Mouse (Mus musculus) left cerebral cortex, postnatal 10 days (tissue): ENCODE measurements around the gene Matk. TPM values are rescaled to one million over a fixed set of nuclear protein-coding genes. Genes with fewer than 3 reads are reported as not detected.

Source experiments
- microRNA-seq: library from miRNA; unstranded; fragments of <30 nt; microRNA quantifications from one replicate; pipeline ENCODE4 v1.2.0, GENCODE M21; 2022
- total RNA-seq, 2 experiments: library from RNA; stranded (reverse); gene quantifications; 2 replicates each; pipeline ENCODE4 v1.2.3; 2021

The Matk gene
- total RNA-seq, 2 experiments from 2014 or later: 223 to 225 TPM

Small RNA genes lying within 50 kb of the gene (microRNA-seq; reads per million reads assigned to microRNA genes)
- 43.1 reads per million, percentile 49 among the genes with 10 or more reads in this experiment for gene Mir3057

Other genes starting within 250 kb of the Matk start
- gene Gng7, start 238.0 kb upstream of the Matk start, total RNA-seq: 100 to 1,000 TPM; 127 to 166 TPM
- gene Diras1, start 227.3 kb upstream of the Matk start, total RNA-seq: 100 to 1,000 TPM; 105 to 120 TPM
- gene Slc39a3, start 215.5 kb upstream of the Matk start, total RNA-seq: 10 to 100 TPM; 65.2 to 67.8 TPM
- 100 to 1,000 TPM; 187 to 196 TPM for gene Sgta, start 192.8 kb upstream of the Matk start, total RNA-seq
- gene Thop1, start 182.9 kb upstream of the Matk start, total RNA-seq: 10 to 100 TPM; 53.8 to 54.9 TPM
- gene Creb3l3, start 154.1 kb upstream of the Matk start, total RNA-seq: under 1 TPM; 0.28 to 0.30 TPM
- gene Map2k2, start 147.0 kb upstream of the Matk start, total RNA-seq: 100 to 1,000 TPM; 127 to 130 TPM
- gene Zbtb7a, start 117.7 kb upstream of the Matk start, total RNA-seq: 10 to 100 TPM; 38.7 to 42.6 TPM
- 10 to 100 TPM; 24.3 to 25.8 TPM for gene Pias4, start 85.0 kb upstream of the Matk start, total RNA-seq
- 1,000 to 10,000 TPM; 1,077 to 1,083 TPM for gene Eef2, start 76.3 kb upstream of the Matk start, total RNA-seq
- gene Dapk3, start 69.9 kb upstream of the Matk start, total RNA-seq: 10 to 100 TPM; 64.1 to 72.7 TPM
- not detected for gene 4930442H23Rik, start 69.1 kb upstream of the Matk start, total RNA-seq
- not detected for gene Nmrk2, start 50.9 kb upstream of the Matk start, total RNA-seq
- 100 to 1,000 TPM; 209 to 222 TPM for gene Atcay, start 22.1 kb upstream of the Matk start, total RNA-seq
- 10 to 100 TPM; 62.2 to 63.5 TPM for gene Zfr2, start 19.8 kb upstream of the Matk start, total RNA-seq
- gene Mrpl54, start 14.0 kb downstream of the Matk start, total RNA-seq: 10 to 100 TPM; 47.8 to 52.7 TPM
- gene Apba3, start 14.0 kb downstream of the Matk start, total RNA-seq: 10 to 100 TPM; 23.7 to 32.6 TPM
- gene Tjp3, start 38.6 kb downstream of the Matk start, total RNA-seq: under 1 TPM; 0.39 to 0.49 TPM
- gene Pip5k1c, start 40.0 kb downstream of the Matk start, total RNA-seq: 100 to 1,000 TPM; 336 to 340 TPM
- 10 to 100 TPM; 26.4 to 26.7 TPM for gene Cactin, start 68.2 kb downstream of the Matk start, total RNA-seq
- gene Tbxa2r, start 75.8 kb downstream of the Matk start, total RNA-seq: 1 to 10 TPM; 1.1 to 2.1 TPM
- gene Gipc3, start 90.3 kb downstream of the Matk start, total RNA-seq: under 1 TPM; 0.39 to 0.49 TPM
- gene Hmg20b, start 97.5 kb downstream of the Matk start, total RNA-seq: 10 to 100 TPM; 18.3 to 20.3 TPM
- gene Mfsd12, start 104.6 kb downstream of the Matk start, total RNA-seq: 10 to 100 TPM; 32.8 to 35.9 TPM
- gene 4930404N11Rik, start 112.9 kb downstream of the Matk start, total RNA-seq: 1 to 10 TPM; 1.2 to 1.7 TPM
- 10 to 100 TPM; 85.7 to 94.7 TPM for gene Fzr1, start 125.6 kb downstream of the Matk start, total RNA-seq
- gene Dohh, start 131.5 kb downstream of the Matk start, total RNA-seq: 10 to 100 TPM; 79.3 to 83.5 TPM
- 1 to 10 TPM; 3.4 to 5.0 TPM for gene Gm48551, start 131.5 kb downstream of the Matk start, total RNA-seq
- 1 to 10 TPM; 2.5 to 3.5 TPM for gene Gm48552, start 136.1 kb downstream of the Matk start, total RNA-seq
- gene Smim24, start 140.1 kb downstream of the Matk start, total RNA-seq: 1 to 10 TPM; 2.0 to 2.2 TPM
- 10 to 100 TPM; 40.7 to 44.6 TPM for gene Nfic, start 202.7 kb downstream of the Matk start, total RNA-seq
- gene Celf5, start 229.8 kb downstream of the Matk start, total RNA-seq: 100 to 1,000 TPM; 287 to 297 TPM
- gene Ncln, start 243.5 kb downstream of the Matk start, total RNA-seq: 100 to 1,000 TPM in 1 of 2 experiments, 10 to 100 TPM in 1; 94.8 to 102 TPM
- gene S1pr4, start 247.2 kb downstream of the Matk start, total RNA-seq: under 1 TPM; 0.18 to 0.28 TPM